Mouse (Mus musculus): Measurements from ENCODE around the gene Tceal7.

DNA sequence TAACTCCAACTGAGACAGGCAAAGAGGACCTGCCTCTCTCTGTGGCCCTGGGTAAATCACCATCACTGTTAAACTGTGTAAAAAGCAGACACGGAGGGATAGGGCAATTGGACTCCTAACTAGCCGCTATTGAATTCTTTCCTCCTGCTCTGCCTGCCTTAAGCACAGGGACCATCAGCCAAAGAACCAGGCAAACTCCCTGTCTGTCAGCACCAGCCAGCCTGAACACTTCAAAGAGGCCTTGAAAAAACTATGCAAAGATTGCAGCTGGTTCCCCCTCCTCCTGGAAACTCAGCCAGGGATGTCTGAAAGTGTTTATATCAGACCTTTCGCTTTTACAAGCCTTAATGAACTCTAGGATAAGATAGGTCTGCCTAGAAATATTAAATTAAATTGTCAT is 60.0 kb downstream of the Tceal7 start:
- no peak for TF ChIP-seq CTCF (IDR thresholded peaks at IDR 0.05; ENCODE audit: low read depth)
- TF ChIP-seq EP300 (IDR thresholded peaks at IDR 0.05; ENCODE audit: low read depth), result no peak

Data from liver, postnatal 0 days (tissue).